Mouse (Mus musculus): ENCODE data around the gene Kcnn3. TPM values are rescaled to one million over a fixed set of nuclear protein-coding genes. Genes with fewer than 3 reads are reported as not detected.

The Kcnn3 gene
- polyA plus RNA-seq (2012; rRNA removed) (0.02 and 0.03 TPM in 2 replicates), polyA plus RNA-seq (2014; fragmentation: Nextera tagmentation; extraction: Ambion mirVana) (not detected in 2 replicates)

DNA sequence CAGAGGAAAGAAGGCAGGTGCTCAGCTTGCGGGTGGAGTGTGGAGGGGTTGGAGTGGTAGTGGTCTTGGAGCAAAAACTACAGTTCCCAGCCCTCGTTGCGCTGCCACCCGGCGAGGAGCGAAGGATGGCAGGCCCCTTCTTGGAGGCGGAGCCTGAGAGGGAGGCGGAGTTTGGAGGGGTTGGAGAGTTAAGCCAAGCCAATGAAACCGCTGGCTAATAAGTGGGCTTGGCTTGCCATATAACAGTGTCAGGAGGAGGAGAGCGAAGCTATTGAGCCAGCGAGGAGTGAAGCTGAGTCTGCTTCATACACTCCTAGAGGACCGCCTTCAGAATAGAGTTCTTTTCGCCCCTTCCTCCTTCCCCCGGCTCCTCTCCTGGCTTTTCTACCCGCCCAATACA is at the start of gene Kcnn3:
Kcnn3 (plus strand) TSS at position 271 of the 400 bp plus-strand sequence.
- peak; percentile 57; the same call in 1 of the 2 replicates for ATAC-seq (ENCODE audit: insufficient read depth)
- Histone ChIP-seq H3K9ac (replicated peaks) (no peak within 1 kb of the TSS), H3K9me3 (ENCODE audit: control insufficient read depth, low read length) (no peaks in the 10 kb centered on the region; the same call in 1 of the 2 replicates), H3K27me3 (ENCODE audit: control insufficient read depth, insufficient read depth, low read length) (peaks cover 27% of the 10 kb centered on the region), H3K4me1 (replicated peaks; ENCODE audit: control insufficient read depth in 2 of 2, insufficient read depth in 2 of 2, low read length in 1 of 2) (peaks cover 0 to 3% of the 10 kb centered on the region in 2 experiments; a peak in 2 of 4 replicates), H3K27ac (no peak within 1 kb of the TSS), H3K4me3 (ENCODE audit: insufficient read depth in 1 of 2, low read depth in 2 of 2, low read length in 2 of 2) (peak within 1 kb of the TSS; percentile 4 to 38; a peak in 2 of 4 replicates), H3K4me2 (ENCODE audit: low read depth) (peak within 1 kb of the TSS; percentile 42), H3K36me3 (replicated peaks; ENCODE audit: control insufficient read depth, insufficient read depth, low read depth) (no peaks in the 10 kb centered on the region)
- no peak for TF ChIP-seq EP300 (IDR thresholded peaks at IDR 0.05; ENCODE audit: low read depth)
- no peak for TF ChIP-seq CTCF (IDR thresholded peaks at IDR 0.05; ENCODE audit: low read depth)
- peak; percentile 31 to 50 (median 34) for DNase-seq (ENCODE audit: low read depth in 3 of 3, low spot score in 3 of 3)
- under 1% methylated on average over 15 of the region's 15 CpGs for whole genome bisulfite sequencing (ENCODE audit: insufficient replicate concordance)

DNA sequence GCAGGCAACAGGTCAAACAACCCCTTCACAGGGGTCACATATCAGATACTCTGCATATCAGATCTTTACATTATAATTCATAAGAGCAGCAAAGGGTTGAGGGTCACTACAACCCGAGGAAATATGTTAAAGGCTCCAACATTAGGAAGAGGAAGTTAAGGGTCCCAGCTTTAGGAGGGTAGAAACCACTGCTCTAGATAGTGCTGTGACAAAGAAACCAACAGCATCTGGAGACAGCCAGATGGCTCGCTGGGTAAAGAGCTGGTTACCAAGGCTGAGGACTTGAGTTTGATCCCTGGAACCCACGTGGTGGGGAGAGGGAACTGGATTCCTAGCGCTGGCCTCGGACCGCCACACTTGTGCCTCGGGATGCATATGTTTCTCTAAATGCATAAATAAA is 47.7 kb upstream of the Kcnn3 start:
- no peak overlapping the region for H3K9ac ChIP-seq (replicated peaks)
- H3K9me3 ChIP-seq (ENCODE audit: control insufficient read depth, low read length), result no peaks in the 10 kb centered on the region
- H3K4me3 ChIP-seq (ENCODE audit: insufficient read depth in 1 of 2, low read depth in 2 of 2, low read length in 2 of 2), result no peak overlapping the region
- ATAC-seq (ENCODE audit: insufficient read depth) (no peak), DNase-seq (ENCODE audit: low read depth in 3 of 3, low spot score in 3 of 3) (no peak)
- H3K4me2 ChIP-seq (ENCODE audit: low read depth), result no peak overlapping the region
- no peaks in the 10 kb centered on the region for H3K27me3 ChIP-seq (ENCODE audit: control insufficient read depth, insufficient read depth, low read length)
- H3K27ac ChIP-seq, result no peak overlapping the region
- no peaks in the 10 kb centered on the region for H3K4me1 ChIP-seq (replicated peaks; ENCODE audit: control insufficient read depth in 2 of 2, insufficient read depth in 2 of 2, low read length in 1 of 2)
- WGBS (ENCODE audit: insufficient replicate concordance), result 34% methylated on average over 7 of the region's 7 CpGs
- TF ChIP-seq EP300 (IDR thresholded peaks at IDR 0.05; ENCODE audit: low read depth), result no peak
- no peak for TF ChIP-seq CTCF (IDR thresholded peaks at IDR 0.05; ENCODE audit: low read depth)
- no peaks in the 10 kb centered on the region; the same call in 1 of the 2 replicates for H3K36me3 ChIP-seq (replicated peaks; ENCODE audit: control insufficient read depth, insufficient read depth, low read depth)

DNA sequence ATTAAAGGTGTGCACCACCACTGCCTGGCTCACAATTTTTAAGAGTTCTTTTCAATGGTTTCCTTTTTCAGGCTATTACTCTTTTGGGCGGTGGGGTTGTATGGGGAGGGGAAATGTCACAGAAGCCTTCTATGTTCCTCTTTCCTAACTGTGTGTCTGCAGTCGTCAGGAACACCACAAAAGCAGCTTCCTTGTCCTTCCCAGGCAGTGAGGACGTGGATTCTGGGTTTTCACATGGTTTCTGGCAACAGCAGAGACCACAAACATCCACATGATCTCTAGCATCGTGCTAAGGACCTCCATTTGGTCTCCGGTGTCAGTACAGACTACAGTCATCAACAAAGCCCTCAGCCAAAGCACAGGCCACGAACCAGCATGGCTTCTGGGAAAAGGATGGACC is 46.1 kb upstream of the Kcnn3 start:
- Histone ChIP-seq H3K9ac (replicated peaks) (no peak overlapping the region), H3K27me3 (ENCODE audit: control insufficient read depth, insufficient read depth, low read length) (no peaks in the 10 kb centered on the region), H3K36me3 (replicated peaks; ENCODE audit: control insufficient read depth, insufficient read depth, low read depth) (no peaks in the 10 kb centered on the region), H3K9me3 (ENCODE audit: control insufficient read depth, low read length) (no peaks in the 10 kb centered on the region), H3K27ac (no peak overlapping the region), H3K4me3 (ENCODE audit: insufficient read depth in 1 of 2, low read depth in 2 of 2, low read length in 2 of 2) (no peak overlapping the region), H3K4me1 (replicated peaks; ENCODE audit: control insufficient read depth in 2 of 2, insufficient read depth in 2 of 2, low read length in 1 of 2) (no peaks in the 10 kb centered on the region), H3K4me2 (ENCODE audit: low read depth) (no peak overlapping the region)
- DNase-seq (ENCODE audit: low read depth in 3 of 3, low spot score in 3 of 3), result no peak
- ATAC-seq (ENCODE audit: insufficient read depth), result no peak
- TF ChIP-seq CTCF (IDR thresholded peaks at IDR 0.05; ENCODE audit: low read depth) (no peak), EP300 (IDR thresholded peaks at IDR 0.05; ENCODE audit: low read depth) (no peak)
- WGBS (ENCODE audit: insufficient replicate concordance), result 30% methylated on average over 6 of the region's 6 CpGs

DNA sequence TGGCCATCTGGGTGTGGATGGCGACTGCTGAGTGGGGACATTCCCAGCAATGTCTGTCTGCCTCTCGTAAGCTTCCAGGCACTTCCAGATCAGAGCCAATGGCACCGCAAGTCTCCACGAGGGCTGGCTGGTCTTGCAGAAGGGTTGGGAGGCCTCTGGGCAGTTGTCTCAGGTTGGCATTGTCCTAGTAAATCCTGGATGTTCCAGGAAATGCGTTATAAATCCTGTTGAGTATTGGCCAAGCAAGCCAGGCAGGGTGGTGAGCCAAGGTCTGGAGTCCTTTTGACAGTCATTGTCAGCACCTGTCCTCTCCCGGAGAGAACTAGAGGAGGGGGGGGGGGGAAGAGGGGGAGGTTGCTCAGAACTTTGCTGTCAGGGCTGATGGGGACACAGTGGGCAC is 40.9 kb upstream of the Kcnn3 start:
- DNase-seq (ENCODE audit: low read depth in 3 of 3, low spot score in 3 of 3) (no peak), ATAC-seq (ENCODE audit: insufficient read depth) (no peak)
- 62% methylated on average over 6 of the region's 6 CpGs for WGBS (ENCODE audit: insufficient replicate concordance)
- Histone ChIP-seq H3K4me3 (ENCODE audit: insufficient read depth in 1 of 2, low read depth in 2 of 2, low read length in 2 of 2) (no peak overlapping the region), H3K4me1 (replicated peaks; ENCODE audit: control insufficient read depth in 2 of 2, insufficient read depth in 2 of 2, low read length in 1 of 2) (no peaks in the 10 kb centered on the region), H3K27me3 (ENCODE audit: control insufficient read depth, insufficient read depth, low read length) (no peaks in the 10 kb centered on the region), H3K27ac (no peak overlapping the region), H3K9me3 (ENCODE audit: control insufficient read depth, low read length) (no peaks in the 10 kb centered on the region), H3K4me2 (ENCODE audit: low read depth) (no peak overlapping the region), H3K9ac (replicated peaks) (no peak overlapping the region), H3K36me3 (replicated peaks; ENCODE audit: control insufficient read depth, insufficient read depth, low read depth) (no peaks in the 10 kb centered on the region)
- TF ChIP-seq CTCF (IDR thresholded peaks at IDR 0.05; ENCODE audit: low read depth), result no peak
- TF ChIP-seq EP300 (IDR thresholded peaks at IDR 0.05; ENCODE audit: low read depth), result no peak

DNA sequence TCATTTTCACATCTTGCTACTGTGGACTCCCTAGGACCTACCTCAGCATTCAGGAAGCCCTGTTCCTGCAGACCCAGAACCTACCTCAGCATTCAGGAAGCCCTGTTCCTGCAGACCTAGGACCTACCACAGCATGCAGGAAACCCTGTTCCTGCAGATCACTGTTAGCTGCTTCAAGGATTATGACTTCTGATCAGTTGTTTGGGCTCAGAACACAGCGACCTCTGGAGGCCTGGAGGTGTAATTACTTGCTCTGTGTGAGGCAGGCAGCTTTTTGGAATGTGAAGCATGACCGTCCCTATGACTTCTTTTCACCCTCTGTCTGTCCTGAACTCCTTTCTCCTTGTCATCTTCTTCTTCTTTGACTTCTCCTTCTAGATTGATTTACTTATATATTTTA is 38.5 kb upstream of the Kcnn3 start:
- DNase-seq (ENCODE audit: low read depth in 3 of 3, low spot score in 3 of 3) (peak in 2 of 3 experiments; percentile 30 to 35), ATAC-seq (ENCODE audit: insufficient read depth) (no peak)
- Histone ChIP-seq H3K4me1 (replicated peaks; ENCODE audit: control insufficient read depth in 2 of 2, insufficient read depth in 2 of 2, low read length in 1 of 2) (no peaks in the 10 kb centered on the region), H3K36me3 (replicated peaks; ENCODE audit: control insufficient read depth, insufficient read depth, low read depth) (no peaks in the 10 kb centered on the region), H3K9ac (replicated peaks) (no peak overlapping the region), H3K4me2 (ENCODE audit: low read depth) (no peak overlapping the region), H3K4me3 (ENCODE audit: insufficient read depth in 1 of 2, low read depth in 2 of 2, low read length in 2 of 2) (no peak overlapping the region), H3K9me3 (ENCODE audit: control insufficient read depth, low read length) (no peaks in the 10 kb centered on the region), H3K27me3 (ENCODE audit: control insufficient read depth, insufficient read depth, low read length) (no peaks in the 10 kb centered on the region; the same call in 1 of the 2 replicates), H3K27ac (no peak overlapping the region)
- WGBS (ENCODE audit: insufficient replicate concordance), result 34% methylated on average over 2 of the region's 2 CpGs
- peak; percentile 85 for TF ChIP-seq CTCF (IDR thresholded peaks at IDR 0.05; ENCODE audit: low read depth)
- no peak for TF ChIP-seq EP300 (IDR thresholded peaks at IDR 0.05; ENCODE audit: low read depth)
